ENCODE assay signal across 28 mouse cellular contexts in genomic region chr17:62176336-62176735, GRCm38 (mm10).
DNase-seq lines count a peak whose midpoint lies in the region; ATAC-seq and TF ChIP-seq lines count a peak whose summit lies in the region.
"Had no signal": no experiment of that assay in that cellular context is flagged by ENCODE, and none has a peak within 500 bp of the region (broad histone marks: within the 10 kb centered on the region; RNA-seq: fewer than 3 reads in every experiment).

No protein-coding gene starts in this region.

- H3K27me3 ChIP-seq in forebrain, embryonic 14.5 days (replicated peaks; ENCODE audit: control insufficient read depth, insufficient read depth, low read length), result no peaks in the 10 kb centered on the region
- H3K27me3 ChIP-seq in forebrain, postnatal 0 days (ENCODE audit: insufficient read depth, low read length), result no peaks in the 10 kb centered on the region
- H3K27me3 ChIP-seq in hindbrain, postnatal 0 days (ENCODE audit: insufficient read depth, low read length), result no peaks in the 10 kb centered on the region
- no peaks in the 10 kb centered on the region for H3K27me3 ChIP-seq in hindbrain, embryonic 13.5 days
- H3K27me3 ChIP-seq in midbrain, postnatal 0 days (ENCODE audit: insufficient read depth, low read length), result no peaks in the 10 kb centered on the region
- no peaks in the 10 kb centered on the region for H3K27me3 ChIP-seq in midbrain, embryonic 15.5 days (replicated peaks)
- H3K27me3 ChIP-seq: embryonic facial prominence, embryonic 13.5 days; forebrain, embryonic 13.5 days; heart, embryonic 12.5 days; heart, embryonic 15.5 days; hindbrain, embryonic 15.5 days had no signal

- no peaks in the 10 kb centered on the region for H3K9me3 ChIP-seq in forebrain, embryonic 14.5 days (replicated peaks; ENCODE audit: control insufficient read depth, low read length)
- no peaks in the 10 kb centered on the region for H3K9me3 ChIP-seq in forebrain, postnatal 0 days (ENCODE audit: low read length)
- no peaks in the 10 kb centered on the region for H3K9me3 ChIP-seq in hindbrain, postnatal 0 days (ENCODE audit: low read length)
- H3K9me3 ChIP-seq in hindbrain, embryonic 13.5 days, result no peaks in the 10 kb centered on the region
- H3K9me3 ChIP-seq in midbrain, postnatal 0 days (ENCODE audit: low read length), result no peaks in the 10 kb centered on the region
- H3K9me3 ChIP-seq in midbrain, embryonic 15.5 days, result no peaks in the 10 kb centered on the region
- H3K9me3 ChIP-seq: embryonic facial prominence, embryonic 13.5 days; forebrain, embryonic 10.5 days; forebrain, embryonic 13.5 days; heart, embryonic 12.5 days; heart, embryonic 15.5 days; hindbrain, embryonic 10.5 days; hindbrain, embryonic 15.5 days had no signal

- 81% methylated on average over 5 of the region's 5 CpGs for WGBS in forebrain, embryonic 14.5 days
- 68% methylated on average over 5 of the region's 5 CpGs for WGBS in forebrain, postnatal 0 days
- WGBS in hindbrain, postnatal 0 days, result 69% methylated on average over 5 of the region's 5 CpGs
- WGBS in hindbrain, embryonic 13.5 days, result 80% methylated on average over 5 of the region's 5 CpGs
- 81% methylated on average over 5 of the region's 5 CpGs for WGBS in midbrain, postnatal 0 days
- 86% methylated on average over 5 of the region's 5 CpGs for WGBS in midbrain, embryonic 15.5 days

- 0 out of 2 replicates have a peak, but pooled peaks have one; percentile 26 for ATAC-seq in forebrain, embryonic 14.5 days
- ATAC-seq in forebrain, postnatal 0 days, result no peak
- ATAC-seq in hindbrain, postnatal 0 days, result no peak
- ATAC-seq in hindbrain, embryonic 13.5 days (ENCODE audit: low FRiP score), result no peak
- ATAC-seq in midbrain, postnatal 0 days (ENCODE audit: low FRiP score), result no peak
- no peak for ATAC-seq in midbrain, embryonic 15.5 days (replicated peaks)
- ATAC-seq: activated CD4-positive, CD25-positive, alpha-beta regulatory T cell, adult 4 months; forebrain, embryonic 13.5 days; inflammation-experienced regulatory T-cells, adult 6 months; intestine, embryonic 16.5 days had no signal

- DNase-seq in cerebellum, postnatal 10 days, result peak; percentile 42 to 48
- no peak for DNase-seq in cerebellum, adult 11 months
- peak; percentile 4 for DNase-seq in forebrain, embryonic 14.5 days (ENCODE audit: low spot score)
- DNase-seq in forebrain, postnatal 0 days, result no peak
- DNase-seq in hindbrain, postnatal 0 days (ENCODE audit: low spot score), result peak; percentile 18
- DNase-seq in midbrain, postnatal 0 days (ENCODE audit: low spot score), result peak; percentile 35
- DNase-seq: adrenal gland, adult 8-10 months; adrenal gland, postnatal 25 days; cerebellum, adult 11-12 months; cerebellum, adult 8-10 months; gastrocnemius, adult 2 months; gastrocnemius, postnatal 14 days; heart, adult 11 months; heart, postnatal 10 days; heart, postnatal 36 days; kidney, adult 18-20 months had no signal

- H3K4me2 ChIP-seq in forebrain, embryonic 14.5 days (ENCODE audit: low read length), result no peak overlapping the region
- no peak overlapping the region for H3K4me2 ChIP-seq in forebrain, postnatal 0 days (ENCODE audit: low read depth)
- H3K4me2 ChIP-seq in hindbrain, postnatal 0 days (ENCODE audit: low read depth, low read length), result no peak overlapping the region
- H3K4me2 ChIP-seq in hindbrain, embryonic 13.5 days, result no peak overlapping the region
- H3K4me2 ChIP-seq in midbrain, postnatal 0 days (ENCODE audit: low read depth, low read length, poor library complexity, severe bottlenecking), result no peak overlapping the region
- H3K4me2 ChIP-seq in midbrain, embryonic 15.5 days, result no peak overlapping the region
- H3K4me2 ChIP-seq: embryonic facial prominence, embryonic 13.5 days; forebrain, embryonic 13.5 days; heart, embryonic 12.5 days; heart, embryonic 15.5 days; hindbrain, embryonic 15.5 days had no signal

- H3K27ac ChIP-seq in forebrain, embryonic 14.5 days (ENCODE audit: low read depth, low read length), result no peak overlapping the region
- H3K27ac ChIP-seq in forebrain, postnatal 0 days (ENCODE audit: low read depth, low read length), result no peak overlapping the region
- no peak overlapping the region for H3K27ac ChIP-seq in hindbrain, postnatal 0 days
- no peak overlapping the region for H3K27ac ChIP-seq in hindbrain, embryonic 13.5 days
- no peak overlapping the region for H3K27ac ChIP-seq in midbrain, postnatal 0 days (ENCODE audit: low read depth, low read length)
- no peak overlapping the region for H3K27ac ChIP-seq in midbrain, embryonic 15.5 days
- H3K27ac ChIP-seq: embryonic facial prominence, embryonic 13.5 days; forebrain, embryonic 10.5 days; forebrain, embryonic 13.5 days; gastrocnemius, adult 2 months; heart, embryonic 15.5 days; hindbrain, embryonic 10.5 days; hindbrain, embryonic 15.5 days had no signal

- H3K9ac ChIP-seq in forebrain, embryonic 14.5 days (ENCODE audit: low read length), result no peak overlapping the region
- H3K9ac ChIP-seq in forebrain, postnatal 0 days, result no peak overlapping the region
- H3K9ac ChIP-seq in hindbrain, postnatal 0 days (replicated peaks; ENCODE audit: low read length), result no peak overlapping the region
- no peak overlapping the region for H3K9ac ChIP-seq in hindbrain, embryonic 13.5 days
- H3K9ac ChIP-seq in midbrain, postnatal 0 days (replicated peaks; ENCODE audit: low read length, poor library complexity, severe bottlenecking), result no peak overlapping the region
- no peak overlapping the region for H3K9ac ChIP-seq in midbrain, embryonic 15.5 days
- H3K9ac ChIP-seq: embryonic facial prominence, embryonic 13.5 days; forebrain, embryonic 13.5 days; heart, embryonic 12.5 days; heart, embryonic 15.5 days; hindbrain, embryonic 15.5 days had no signal

- H3K4me1 ChIP-seq in forebrain, embryonic 14.5 days (ENCODE audit: control insufficient read depth, insufficient read depth, low read length), result no peaks in the 10 kb centered on the region
- H3K4me1 ChIP-seq in forebrain, postnatal 0 days (ENCODE audit: insufficient read depth), result no peaks in the 10 kb centered on the region
- no peaks in the 10 kb centered on the region for H3K4me1 ChIP-seq in hindbrain, postnatal 0 days (ENCODE audit: insufficient read depth, low read length)
- H3K4me1 ChIP-seq in hindbrain, embryonic 13.5 days (replicated peaks), result no peaks in the 10 kb centered on the region
- no peaks in the 10 kb centered on the region for H3K4me1 ChIP-seq in midbrain, postnatal 0 days (ENCODE audit: insufficient read depth, low read length)
- H3K4me1 ChIP-seq in midbrain, embryonic 15.5 days, result 0 out of 2 replicates have a peak, but pooled peaks cover 2% of the 10 kb centered on the region
- H3K4me1 ChIP-seq: embryonic facial prominence, embryonic 13.5 days; forebrain, embryonic 13.5 days; hindbrain, embryonic 10.5 days; hindbrain, embryonic 15.5 days had no signal

- TF ChIP-seq CTCF in forebrain, postnatal 0 days (IDR thresholded peaks at IDR 0.05; ENCODE audit: low read depth), result no peak
- no peak for TF ChIP-seq CTCF in hindbrain, postnatal 0 days (IDR thresholded peaks at IDR 0.05; ENCODE audit: low read depth)
- no peak for TF ChIP-seq CTCF in midbrain, postnatal 0 days (IDR thresholded peaks at IDR 0.05)

- no peaks in the 10 kb centered on the region for H3K36me3 ChIP-seq in forebrain, embryonic 14.5 days (ENCODE audit: control insufficient read depth, insufficient read depth, low read length)
- H3K36me3 ChIP-seq in forebrain, postnatal 0 days (ENCODE audit: insufficient read depth), result no peaks in the 10 kb centered on the region
- H3K36me3 ChIP-seq in hindbrain, postnatal 0 days (ENCODE audit: insufficient read depth, low read length), result no peaks in the 10 kb centered on the region
- H3K36me3 ChIP-seq in hindbrain, embryonic 13.5 days, result no peaks in the 10 kb centered on the region
- H3K36me3 ChIP-seq in midbrain, postnatal 0 days (ENCODE audit: insufficient read depth, low read length), result no peaks in the 10 kb centered on the region
- H3K36me3 ChIP-seq in midbrain, embryonic 15.5 days (replicated peaks), result no peaks in the 10 kb centered on the region
- H3K36me3 ChIP-seq: embryonic facial prominence, embryonic 13.5 days; forebrain, embryonic 10.5 days; heart, embryonic 12.5 days; heart, embryonic 15.5 days; hindbrain, embryonic 10.5 days; hindbrain, embryonic 15.5 days had no signal

- H3K4me3 ChIP-seq in forebrain, embryonic 14.5 days (ENCODE audit: low read depth, low read length), result no peak overlapping the region
- H3K4me3 ChIP-seq in forebrain, postnatal 0 days (ENCODE audit: low read depth, low read length), result no peak overlapping the region
- H3K4me3 ChIP-seq in hindbrain, postnatal 0 days (ENCODE audit: low read length), result no peak overlapping the region
- H3K4me3 ChIP-seq in hindbrain, embryonic 13.5 days, result no peak overlapping the region
- no peak overlapping the region for H3K4me3 ChIP-seq in midbrain, postnatal 0 days (ENCODE audit: low read depth, low read length)
- no peak overlapping the region for H3K4me3 ChIP-seq in midbrain, embryonic 15.5 days
- H3K4me3 ChIP-seq: embryonic facial prominence, embryonic 13.5 days; forebrain, embryonic 10.5 days; forebrain, embryonic 13.5 days; gastrocnemius, adult 2 months; heart, embryonic 12.5 days; heart, embryonic 15.5 days; hindbrain, embryonic 10.5 days; hindbrain, embryonic 15.5 days had no signal

Comparison
In these comparisons a context has a peak if more than half of its experiments do, and no peak if none do; other contexts are left out.
1. DNase-seq: peak in cerebellum, postnatal 10 days (2 of 2), forebrain, embryonic 14.5 days (single experiment), hindbrain, postnatal 0 days (single experiment) and midbrain, postnatal 0 days (single experiment); none in cerebellum, adult 11 months (single experiment) and forebrain, postnatal 0 days (single experiment).